Mouse (Mus musculus): ENCODE measurements at regions not wholly inside any gene's neighbourhood (a gene's known extent, or its start where the extent isn't known, plus 50 kb on each side); places are given as distances from the start of the nearest gene placed in this dataset.

GRCm38 (mm10) chr7:77507606-77508005 lies 1230.2 kb downstream of the Ntrk3 start:
- H3K9ac ChIP-seq (ENCODE audit: low read depth, low read length), result no peak overlapping the region
- no peak overlapping the region for H3K4me3 ChIP-seq (ENCODE audit: low read depth, low read length)
- DNase-seq (ENCODE audit: low spot score) (no peak), ATAC-seq (ENCODE audit: low read depth) (no peak)
- H3K36me3 ChIP-seq (ENCODE audit: control insufficient read depth, insufficient read depth, low read length), result no peaks in the 10 kb centered on the region
- no peaks in the 10 kb centered on the region for H3K27me3 ChIP-seq (replicated peaks; ENCODE audit: control insufficient read depth, insufficient read depth, low read length)
- 65% methylated on average over 3 of the region's 3 CpGs for WGBS
- no peaks in the 10 kb centered on the region for H3K4me1 ChIP-seq (ENCODE audit: control insufficient read depth, insufficient read depth, low read length)
- no peaks in the 10 kb centered on the region for H3K9me3 ChIP-seq (ENCODE audit: control insufficient read depth, low read length)
- no peak overlapping the region for H3K27ac ChIP-seq (replicated peaks; ENCODE audit: low read depth, low read length)
- no peak overlapping the region for H3K4me2 ChIP-seq (ENCODE audit: low read depth, low read length)

- Histone ChIP-seq H3K4me3 (ENCODE audit: low read depth, low read length) (no peak overlapping the region), H3K4me2 (ENCODE audit: low read depth, low read length) (no peak overlapping the region), H3K36me3 (ENCODE audit: control insufficient read depth, insufficient read depth, low read length) (no peaks in the 10 kb centered on the region), H3K27ac (replicated peaks; ENCODE audit: low read depth, low read length) (no peak overlapping the region), H3K9ac (ENCODE audit: low read depth, low read length) (no peak overlapping the region), H3K27me3 (replicated peaks; ENCODE audit: control insufficient read depth, insufficient read depth, low read length) (no peaks in the 10 kb centered on the region), H3K4me1 (ENCODE audit: control insufficient read depth, insufficient read depth, low read length) (no peaks in the 10 kb centered on the region), H3K9me3 (ENCODE audit: control insufficient read depth, low read length) (no peaks in the 10 kb centered on the region)
- DNase-seq (ENCODE audit: low spot score), result no peak
- peak; percentile 62 for ATAC-seq (ENCODE audit: low read depth)
- 54% methylated on average over 4 of the region's 4 CpGs for WGBS
These were observed 1235.2 kb downstream of the Ntrk3 start for GRCm38 (mm10) chr7:77502608-77503007.

- no peak overlapping the region for H3K9ac ChIP-seq (ENCODE audit: low read depth, low read length)
- H3K4me2 ChIP-seq (ENCODE audit: low read depth, low read length), result no peak overlapping the region
- DNase-seq (ENCODE audit: low spot score) (no peak), ATAC-seq (ENCODE audit: low read depth) (no peak)
- H3K4me3 ChIP-seq (ENCODE audit: low read depth, low read length), result no peak overlapping the region
- H3K27ac ChIP-seq (replicated peaks; ENCODE audit: low read depth, low read length), result no peak overlapping the region
- no peaks in the 10 kb centered on the region for H3K27me3 ChIP-seq (replicated peaks; ENCODE audit: control insufficient read depth, insufficient read depth, low read length)
- H3K9me3 ChIP-seq (ENCODE audit: control insufficient read depth, low read length), result no peaks in the 10 kb centered on the region
- no peaks in the 10 kb centered on the region for H3K4me1 ChIP-seq (ENCODE audit: control insufficient read depth, insufficient read depth, low read length)
- 83% methylated on average over 3 of the region's 3 CpGs for WGBS
- no peaks in the 10 kb centered on the region for H3K36me3 ChIP-seq (ENCODE audit: control insufficient read depth, insufficient read depth, low read length)
These were observed 1242.7 kb downstream of the Ntrk3 start for GRCm38 (mm10) chr7:77495066-77495465.

GRCm38 (mm10) chr7:77477519-77477918 lies 1247.8 kb downstream of the Agbl1 start:
- no peak overlapping the region for H3K9ac ChIP-seq (ENCODE audit: low read depth, low read length)
- no peak for ATAC-seq (ENCODE audit: low read depth)
- WGBS, result 78% methylated on average over 2 of the region's 2 CpGs

GRCm38 (mm10) chr7:77446052-77446367 lies 1216.3 kb downstream of the Agbl1 start:
- Histone ChIP-seq H3K27me3 (replicated peaks; ENCODE audit: control insufficient read depth, insufficient read depth, low read length) (no peaks in the 10 kb centered on the region), H3K4me2 (ENCODE audit: low read depth, low read length) (no peak overlapping the region), H3K9me3 (ENCODE audit: control insufficient read depth, low read length) (no peaks in the 10 kb centered on the region), H3K4me3 (ENCODE audit: low read depth, low read length) (no peak overlapping the region), H3K9ac (ENCODE audit: low read depth, low read length) (no peak overlapping the region), H3K27ac (replicated peaks; ENCODE audit: low read depth, low read length) (no peak overlapping the region), H3K36me3 (ENCODE audit: control insufficient read depth, insufficient read depth, low read length) (no peaks in the 10 kb centered on the region), H3K4me1 (ENCODE audit: control insufficient read depth, insufficient read depth, low read length) (peaks cover 11% of the 10 kb centered on the region)
- DNase-seq (ENCODE audit: low spot score) (no peak), ATAC-seq (ENCODE audit: low read depth) (no peak)
- WGBS, result 44% methylated on average over 2 of the region's 2 CpGs

More at GRCm38 (mm10) chr7:77477519-77477918, 1247.8 kb downstream of the Agbl1 start:
- H3K9me3 ChIP-seq (ENCODE audit: control insufficient read depth, low read length), result no peaks in the 10 kb centered on the region
- H3K4me3 ChIP-seq (ENCODE audit: low read depth, low read length), result no peak overlapping the region
- no peaks in the 10 kb centered on the region for H3K36me3 ChIP-seq (ENCODE audit: control insufficient read depth, insufficient read depth, low read length)
- H3K4me2 ChIP-seq (ENCODE audit: low read depth, low read length), result no peak overlapping the region
- H3K27me3 ChIP-seq (replicated peaks; ENCODE audit: control insufficient read depth, insufficient read depth, low read length), result no peaks in the 10 kb centered on the region
- H3K27ac ChIP-seq (replicated peaks; ENCODE audit: low read depth, low read length), result no peak overlapping the region
- no peak for DNase-seq (ENCODE audit: low spot score)
- no peaks in the 10 kb centered on the region for H3K4me1 ChIP-seq (ENCODE audit: control insufficient read depth, insufficient read depth, low read length)

GRCm38 (mm10) chr7:77445352-77446051 lies 1215.8 kb downstream of the Agbl1 start:
- H3K36me3 ChIP-seq (ENCODE audit: control insufficient read depth, insufficient read depth, low read length), result no peaks in the 10 kb centered on the region
- 62% methylated on average over 11 of the region's 11 CpGs for WGBS
- DNase-seq (ENCODE audit: low spot score), result no peak

GRCm38 (mm10) chr7:77441622-77442021 lies 1211.9 kb downstream of the Agbl1 start:
- 71% methylated on average over 2 of the region's 2 CpGs for WGBS
- no peaks in the 10 kb centered on the region for H3K27me3 ChIP-seq (replicated peaks; ENCODE audit: control insufficient read depth, insufficient read depth, low read length)
- no peak overlapping the region for H3K27ac ChIP-seq (replicated peaks; ENCODE audit: low read depth, low read length)
- ATAC-seq (ENCODE audit: low read depth) (no peak), DNase-seq (ENCODE audit: low spot score) (peak; percentile 8)
- no peak overlapping the region for H3K4me2 ChIP-seq (ENCODE audit: low read depth, low read length)
- H3K36me3 ChIP-seq (ENCODE audit: control insufficient read depth, insufficient read depth, low read length), result no peaks in the 10 kb centered on the region
- no peaks in the 10 kb centered on the region for H3K9me3 ChIP-seq (ENCODE audit: control insufficient read depth, low read length)
- H3K9ac ChIP-seq (ENCODE audit: low read depth, low read length), result no peak overlapping the region
- no peak overlapping the region for H3K4me3 ChIP-seq (ENCODE audit: low read depth, low read length)
- H3K4me1 ChIP-seq (ENCODE audit: control insufficient read depth, insufficient read depth, low read length), result no peaks in the 10 kb centered on the region

More at GRCm38 (mm10) chr7:77445352-77446051, 1215.8 kb downstream of the Agbl1 start:
- H3K9ac ChIP-seq (ENCODE audit: low read depth, low read length), result no peak overlapping the region
- H3K4me3 ChIP-seq (ENCODE audit: low read depth, low read length), result no peak overlapping the region
- H3K27ac ChIP-seq (replicated peaks; ENCODE audit: low read depth, low read length), result no peak overlapping the region
- no peaks in the 10 kb centered on the region for H3K27me3 ChIP-seq (replicated peaks; ENCODE audit: control insufficient read depth, insufficient read depth, low read length)
- no peak overlapping the region for H3K4me2 ChIP-seq (ENCODE audit: low read depth, low read length)
- ATAC-seq (ENCODE audit: low read depth), result no peak
- H3K4me1 ChIP-seq (ENCODE audit: control insufficient read depth, insufficient read depth, low read length), result peaks cover 11% of the 10 kb centered on the region
- H3K9me3 ChIP-seq (ENCODE audit: control insufficient read depth, low read length), result no peaks in the 10 kb centered on the region

GRCm38 (mm10) chr7:77413606-77414005 lies 1183.9 kb downstream of the Agbl1 start:
- DNase-seq (ENCODE audit: low spot score) (no peak), ATAC-seq (ENCODE audit: low read depth) (no peak)
- Histone ChIP-seq H3K9ac (ENCODE audit: low read depth, low read length) (no peak overlapping the region), H3K9me3 (ENCODE audit: control insufficient read depth, low read length) (no peaks in the 10 kb centered on the region), H3K4me1 (ENCODE audit: control insufficient read depth, insufficient read depth, low read length) (no peaks in the 10 kb centered on the region), H3K27ac (replicated peaks; ENCODE audit: low read depth, low read length) (no peak overlapping the region), H3K4me2 (ENCODE audit: low read depth, low read length) (no peak overlapping the region), H3K27me3 (replicated peaks; ENCODE audit: control insufficient read depth, insufficient read depth, low read length) (no peaks in the 10 kb centered on the region), H3K36me3 (ENCODE audit: control insufficient read depth, insufficient read depth, low read length) (no peaks in the 10 kb centered on the region), H3K4me3 (ENCODE audit: low read depth, low read length) (no peak overlapping the region)
- WGBS, result 74% methylated on average over 4 of the region's 4 CpGs

All from embryonic facial prominence, embryonic 14.5 days (tissue).